Mouse (Mus musculus) liver, postnatal 0 days (tissue): Measurements from ENCODE around the gene Rdh7.

ENCODE experiments used
- CTCF ChIP-seq: sonication (generic); IDR thresholded peaks from 2 replicates; pipeline ENCODE4 v1.5.1; 2016; ENCODE audit warnings: antibody characterized with exemption, low read depth
- EP300 ChIP-seq: IDR thresholded peaks from 2 replicates; pipeline ENCODE4 v1.6.1; 2016; ENCODE audit warnings: antibody characterized with exemption, low read depth, mild to moderate bottlenecking

- TF ChIP-seq CTCF: no peak
- TF ChIP-seq EP300: no peak
Measured at GRCm38 (mm10) chr10:127923024-127923423, 34.4 kb upstream of the Rdh7 start.
